Mouse (Mus musculus): ENCODE measurements around the gene Atmin.
A peak's percentile ranks its signal among the peaks of the same experiment; 100 is the strongest.

Gene Atmin

DNA sequence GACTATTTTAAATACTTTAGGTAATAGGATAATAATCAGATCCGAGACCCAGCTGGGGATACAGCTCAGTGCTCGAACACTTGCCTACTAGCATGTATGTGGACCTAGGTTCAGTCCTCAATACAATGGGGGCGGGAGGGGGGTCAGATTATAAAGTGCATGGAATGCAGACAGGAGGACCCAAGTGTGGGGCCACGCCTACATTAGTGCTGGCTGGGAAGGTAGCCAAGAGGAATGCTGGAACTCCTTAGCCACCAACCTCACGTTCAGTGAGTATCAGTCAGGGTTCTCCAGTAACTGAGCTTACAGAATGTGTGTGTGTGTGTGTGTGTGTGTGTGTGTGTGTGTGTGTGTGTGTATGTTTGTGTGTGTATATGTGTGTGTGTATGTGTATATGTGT, 8.2 kb downstream of the Atmin start:
- no peak for DNase-seq (ENCODE audit: low read depth, low spot score)

DNA sequence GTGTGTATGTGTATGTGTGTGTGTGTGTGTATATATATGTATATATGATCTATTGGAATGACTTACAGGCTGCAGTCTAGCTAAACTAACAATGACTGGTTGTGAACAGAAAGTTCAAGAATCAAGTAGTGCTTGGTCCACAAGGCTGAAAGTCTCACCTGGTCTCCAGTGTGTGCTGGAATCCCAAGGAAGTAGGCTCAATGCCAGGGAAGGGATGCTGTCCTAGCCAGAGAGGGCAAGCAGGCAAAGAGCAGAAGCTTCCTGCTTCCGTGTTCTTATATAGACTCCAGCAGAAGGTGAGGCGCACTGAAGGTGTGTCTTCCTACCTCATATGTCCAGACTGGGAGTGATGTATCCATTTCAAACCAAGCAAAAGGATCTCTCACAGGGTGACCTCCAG, 8.6 kb downstream of the Atmin start:
- no peak for DNase-seq (ENCODE audit: low read depth, low spot score)

DNA sequence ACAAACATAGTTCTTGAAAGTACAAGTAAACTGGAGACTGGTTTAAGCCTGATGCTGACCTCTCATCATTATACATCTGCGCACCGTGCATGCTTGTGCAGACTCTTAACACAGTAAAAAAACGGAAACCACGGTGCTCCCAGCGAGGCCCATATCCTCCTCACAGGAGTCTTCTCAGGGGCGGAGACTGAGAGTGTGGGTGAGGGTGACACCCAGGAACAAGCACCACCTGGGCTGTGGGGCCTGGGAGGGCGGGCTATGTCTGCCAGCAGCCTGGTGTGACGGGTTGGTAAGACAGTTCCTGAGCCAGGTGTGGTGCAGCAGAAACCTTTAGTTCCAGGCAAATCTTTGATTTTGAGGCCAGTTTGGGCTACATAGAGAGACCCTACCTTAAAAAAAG, 9.2 kb downstream of the Atmin start:
- DNase-seq (ENCODE audit: low read depth, low spot score) = no peak

DNA sequence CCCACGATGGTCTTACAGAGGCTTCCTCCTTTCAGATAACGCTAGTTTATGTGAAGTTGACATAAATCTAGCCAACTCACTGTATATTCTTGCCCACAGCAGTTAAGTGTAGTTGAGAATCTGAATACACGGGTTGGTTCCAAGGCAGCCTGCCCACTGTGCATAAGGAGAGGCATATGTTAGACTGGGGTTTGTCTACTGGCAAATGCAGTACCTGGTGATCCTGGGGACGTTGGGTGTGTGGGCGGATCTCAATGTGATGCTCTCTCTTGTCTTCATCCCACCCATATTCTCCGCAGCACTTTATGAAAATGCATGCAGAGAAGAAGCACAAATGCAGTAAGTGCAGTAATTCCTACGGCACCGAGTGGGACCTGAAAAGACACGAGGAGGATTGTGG, 11.2 kb downstream of the Atmin start:
- no peak for DNase-seq (ENCODE audit: low read depth, low spot score)

GRCm38 (mm10) chr8:116969531-116969930, 26.3 kb downstream of the Atmin start:
- DNase-seq (ENCODE audit: low read depth, low spot score) = no peak

GRCm38 (mm10) chr8:116975066-116975465, 31.9 kb downstream of the Atmin start:
- DNase-seq (ENCODE audit: low read depth, low spot score) = no peak

- DNase-seq (ENCODE audit: low read depth, low spot score) = no peak
Measured at GRCm38 (mm10) chr8:116975606-116976005, 32.4 kb downstream of the Atmin start.

GRCm38 (mm10) chr8:116978052-116978451, 34.9 kb downstream of the Atmin start:
- DNase-seq (ENCODE audit: low read depth, low spot score) = no peak

DNA sequence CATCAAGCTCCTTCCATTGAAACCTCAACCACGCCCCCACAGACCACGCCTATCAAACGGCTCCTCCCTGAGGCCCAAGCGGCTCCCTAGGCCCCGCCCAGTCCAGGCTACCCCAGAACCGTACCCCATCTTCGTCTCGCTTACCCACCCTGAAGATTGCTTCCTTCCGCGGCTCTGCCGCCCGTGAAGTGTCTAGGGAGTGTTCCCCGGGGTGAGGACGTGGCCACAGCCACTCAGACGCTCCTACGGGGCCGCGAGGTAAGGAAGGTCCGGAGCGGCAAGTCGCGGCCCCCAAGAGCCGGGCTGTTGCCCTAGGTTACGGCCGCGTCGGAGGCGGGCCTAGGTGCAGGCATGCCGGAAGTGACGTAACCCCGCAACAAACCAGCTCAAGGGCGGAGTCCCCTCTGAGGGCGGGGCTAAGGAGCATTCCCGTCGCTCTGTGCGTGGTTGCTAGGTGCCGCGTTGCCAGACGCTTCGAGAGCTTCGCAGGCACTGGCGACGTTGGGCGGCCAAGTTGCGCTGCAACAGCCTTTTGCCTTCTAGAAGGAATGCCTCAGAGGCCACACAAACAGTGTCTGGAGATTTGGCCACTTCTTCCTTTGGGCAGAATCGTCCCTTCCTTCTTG, 35.6 kb downstream of the Atmin start, which contains the start of gene 1700030J22Rik:
TSS of gene 1700030J22Rik (minus strand) at position 329 of the 626 bp plus-strand sequence.
- DNase-seq (ENCODE audit: low read depth, low spot score) = peak; percentile 99

DNA sequence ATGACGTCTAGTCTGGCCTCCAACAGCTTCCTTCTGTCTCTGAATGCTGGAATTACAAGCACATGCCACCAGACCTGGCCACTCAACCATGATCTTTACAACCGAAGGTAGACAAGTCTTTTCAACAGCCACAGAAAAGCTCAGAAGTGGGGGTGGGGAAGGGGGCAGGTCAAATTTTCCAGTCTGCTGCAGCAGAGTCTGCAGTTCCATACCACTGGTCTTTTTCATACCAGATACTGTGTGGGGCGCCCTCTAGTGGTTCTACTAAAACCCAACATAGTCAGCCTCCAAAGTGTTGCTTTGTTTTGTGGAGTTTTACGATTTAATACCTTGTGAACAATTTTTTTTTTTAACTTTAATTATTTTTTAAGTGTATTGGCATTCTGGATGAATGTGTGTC, 36.9 kb downstream of the Atmin start:
- DNase-seq (ENCODE audit: low read depth, low spot score) = peak; percentile 74

GRCm38 (mm10) chr8:116989842-116990241, 46.6 kb downstream of the Atmin start:
- DNase-seq (ENCODE audit: low read depth, low spot score) = no peak

- DNase-seq (ENCODE audit: low read depth, low spot score) = no peak
Measured at GRCm38 (mm10) chr8:116991241-116991640, 48.0 kb downstream of the Atmin start.

DNA sequence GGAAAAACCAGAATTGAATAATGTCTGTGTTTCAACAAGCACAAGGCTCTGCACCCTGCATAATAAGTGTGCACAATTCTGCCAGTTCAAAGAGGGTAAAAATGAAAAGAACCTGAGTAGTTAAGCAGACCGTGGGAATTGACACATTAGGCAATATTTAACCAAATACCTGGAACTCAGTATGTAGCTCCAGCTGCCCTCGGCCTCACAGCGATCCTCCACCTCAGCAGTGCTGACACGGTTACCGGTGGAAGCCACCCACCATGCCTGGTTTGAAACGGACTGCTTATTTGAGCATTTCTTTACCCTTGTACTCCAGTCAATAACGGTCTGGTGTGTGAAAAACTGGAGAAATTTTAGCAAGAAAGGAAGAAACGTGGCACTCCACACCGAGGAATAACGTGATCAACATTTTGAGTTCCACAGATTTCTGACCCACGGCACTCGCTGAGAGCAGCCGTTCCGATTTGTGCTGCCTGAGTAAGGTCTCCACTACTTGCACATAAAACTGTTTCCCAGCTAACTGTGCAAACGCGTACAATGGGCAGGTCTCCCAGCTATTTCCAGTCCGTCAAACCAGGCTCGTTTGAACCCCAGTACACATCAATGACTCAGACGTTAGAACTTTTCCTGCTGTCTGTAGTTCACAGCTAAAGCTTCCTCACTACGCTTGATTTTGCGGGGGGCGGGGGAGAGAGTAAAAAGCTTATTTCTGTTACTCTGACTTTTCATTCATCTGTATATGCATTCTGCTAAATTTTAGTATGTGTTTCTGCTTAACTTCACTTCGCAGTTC, 49.2 kb downstream of the Atmin start:
- no peak for DNase-seq (ENCODE audit: low read depth, low spot score)

GRCm38 (mm10) chr8:116993095-116993867, 50.1 kb downstream of the Atmin start, which contains the start of gene Gcsh:
TSS of gene Gcsh (minus strand) at chr8:116993537.
- peak; percentile 98 for DNase-seq (ENCODE audit: low read depth, low spot score)

DNA sequence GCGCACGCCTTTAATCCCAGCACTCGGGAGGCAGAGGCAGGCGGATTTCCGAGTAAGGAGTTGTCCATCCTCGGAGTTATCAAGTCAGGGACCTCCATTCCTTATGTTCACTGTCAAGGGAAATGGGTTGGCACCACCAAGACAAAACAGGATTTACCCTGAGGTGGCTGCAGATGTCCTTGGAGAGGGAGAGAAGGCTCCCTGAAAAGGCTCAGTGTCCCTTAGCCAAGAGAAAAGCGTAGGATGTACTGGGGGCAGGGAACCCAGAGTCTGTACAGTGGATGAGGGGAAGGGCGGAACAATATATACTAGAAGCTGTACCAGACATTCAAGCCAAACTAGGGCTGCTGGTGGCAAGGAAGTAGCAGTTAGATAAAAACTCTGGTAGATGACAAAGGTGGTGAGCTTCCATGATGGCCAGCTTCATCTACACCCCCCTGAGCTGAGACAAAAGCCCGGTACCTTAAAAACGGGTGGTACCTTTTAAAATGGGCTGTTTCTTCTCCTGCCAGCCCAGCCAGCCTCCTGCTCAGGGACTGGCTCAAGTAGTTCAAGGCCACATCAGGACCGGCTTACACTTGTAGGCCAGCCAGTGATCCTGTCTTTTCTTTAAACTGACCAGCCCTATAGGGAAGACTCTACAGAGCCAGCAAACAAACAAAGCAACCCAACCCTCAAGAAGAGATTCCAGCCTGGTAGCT, 51.0 kb downstream of the Atmin start:
- no peak for DNase-seq (ENCODE audit: low read depth, low spot score)

Measured in mesoderm, embryonic 11.5 days (tissue).